Mouse (Mus musculus) spleen, adult 2 months (tissue): ENCODE results near the gene Mapt. TPM values are rescaled to one million over a fixed set of nuclear protein-coding genes. Genes with fewer than 3 reads are reported as not detected.
"Not testable (repeated sequence)": the region's sequence is repeated elsewhere in the genome, so short reads cannot be mapped to it uniquely, and the experiment has no call there.

Experiments
- DNase-seq, 2 experiments: peaks; one replicate each; pipeline versions ENCODE4 v3.0.0 to v3.0.0-alpha.2; 2012 to 2021; ENCODE audit warnings: low spot score in 2 of 2, low read depth in 1 of 2
- H3K27ac ChIP-seq: fragments of 200-500 bp; 2 replicates; pipeline ENCODE4 v1.5.1; 2012; ENCODE audit warnings: low read length, inconsistent platforms; ENCODE audit not compliant: insufficient read depth
- H3K27me3 ChIP-seq: fragments of 200-500 bp; 2 replicates; pipeline ENCODE4 v1.6.1; 2012; ENCODE audit warnings: mild to moderate bottlenecking, moderate library complexity, low read length, inconsistent platforms; ENCODE audit not compliant: control insufficient read depth, insufficient read depth
- H3K36me3 ChIP-seq: fragments of 200-500 bp; 2 replicates; pipeline ENCODE4 v1.6.1; 2012; ENCODE audit warnings: mild to moderate bottlenecking, low read length, inconsistent platforms; ENCODE audit not compliant: control insufficient read depth, insufficient read depth
- H3K4me1 ChIP-seq: fragments of 200-500 bp; 2 replicates; pipeline ENCODE4 v1.6.1; 2011; ENCODE audit warnings: inconsistent platforms; ENCODE audit not compliant: control insufficient read depth, insufficient read depth, insufficient read length
- H3K4me3 ChIP-seq: fragments of 200-500 bp; 2 replicates; pipeline ENCODE4 v1.5.1; 2011; ENCODE audit warnings: mild to moderate bottlenecking, inconsistent platforms; ENCODE audit not compliant: insufficient read depth, insufficient read length; ENCODE audit errors: extremely low read depth
- CTCF ChIP-seq: fragments of 200-500 bp; IDR thresholded peaks from 2 replicates; pipeline ENCODE4 v1.5.1; 2011; ENCODE audit warnings: mild to moderate bottlenecking, inconsistent platforms; ENCODE audit not compliant: insufficient read depth, insufficient read length, insufficient replicate concordance; ENCODE audit errors: extremely low read depth
- POLR2A ChIP-seq: fragments of 200-500 bp; IDR thresholded peaks from 2 replicates; pipeline ENCODE4 v1.6.1; 2011; ENCODE audit warnings: low read depth, low read length, inconsistent platforms
- WGBS: fragments of 180-500 bp; shearing (Covaris S2); methylation state at CpG from one replicate; pipeline ENCODE4 v1.1.7; 2018; 5-methylcytosine and 5-hydroxymethylcytosine counted together
- polyA plus RNA-seq: library from polyadenylated mRNA; depleted of rRNA; stranded (reverse); fragments of >200 nt; gene quantifications from 2 replicates; pipeline ENCODE4 v1.2.3, GENCODE M21; 2012

The Mapt gene
- polyA plus RNA-seq, 1 experiment = 0.57 TPM

DNA sequence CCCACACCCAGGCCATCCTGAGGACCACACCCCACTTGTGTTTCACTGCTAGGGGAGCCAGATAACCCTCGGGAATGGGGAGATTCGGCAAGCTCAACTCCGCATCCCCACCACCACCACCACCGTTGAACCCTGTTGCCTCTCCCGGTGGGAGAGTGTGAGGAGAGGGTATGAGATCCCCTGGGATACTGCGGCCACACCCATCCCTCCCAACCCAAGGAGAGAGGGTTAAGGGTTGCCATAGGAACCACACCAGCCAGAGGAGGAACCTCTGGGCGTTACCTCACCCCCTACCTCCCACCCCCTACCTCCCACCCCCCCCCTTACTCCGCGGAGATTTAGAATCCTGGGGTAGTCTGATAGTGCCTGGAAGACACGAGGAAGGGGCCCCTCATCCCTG lies 1.9 kb downstream of the Mapt start:
- Histone ChIP-seq H3K27ac (no peak overlapping the region), H3K4me1 (peaks cover 10% of the 10 kb centered on the region), H3K36me3 (no peaks in the 10 kb centered on the region), H3K27me3 (peaks cover 27% of the 10 kb centered on the region), H3K4me3 (no peak overlapping the region)
- WGBS = 6% methylated on average over 10 of the region's 10 CpGs
- no peak for TF ChIP-seq POLR2A
- TF ChIP-seq CTCF = no peak
- no peak for DNase-seq

DNA sequence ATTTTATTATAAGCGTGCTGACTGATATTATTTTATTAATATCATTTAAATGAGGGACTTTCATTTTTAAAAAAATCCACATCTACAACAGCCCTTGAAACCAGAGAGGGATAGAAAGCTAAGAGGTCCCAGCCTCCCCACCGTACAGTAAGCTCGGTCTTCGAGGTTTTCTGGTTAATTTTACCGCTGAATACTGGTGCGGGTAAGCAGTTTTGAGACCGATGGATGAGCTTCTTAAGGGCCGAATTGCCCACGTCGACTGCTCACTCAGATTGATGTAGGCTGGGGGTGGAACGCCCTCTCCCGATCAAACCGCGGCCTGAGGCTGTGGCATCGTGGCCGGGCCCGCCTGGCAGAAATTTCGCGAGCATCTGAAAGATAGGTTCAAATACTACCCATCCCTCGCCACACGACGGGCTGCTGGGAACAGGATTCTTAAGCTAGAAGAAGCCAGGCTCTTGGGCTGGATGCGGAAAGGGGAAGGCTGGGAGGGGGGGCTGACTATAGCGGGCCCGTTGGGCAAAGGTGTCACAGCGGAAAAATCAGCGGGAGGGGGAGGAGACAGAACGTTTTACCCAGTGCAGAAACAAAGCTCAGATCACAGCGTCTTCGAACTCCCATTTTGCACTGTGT lies 2.5 kb downstream of the Mapt start:
- WGBS = 7% methylated on average over 30 of the region's 30 CpGs
- no peak for DNase-seq
- Histone ChIP-seq H3K27ac (no peak overlapping the region), H3K36me3 (no peaks in the 10 kb centered on the region), H3K4me3 (no peak overlapping the region), H3K27me3 (peaks cover 27% of the 10 kb centered on the region), H3K4me1 (peaks cover 10% of the 10 kb centered on the region)
- no peak for TF ChIP-seq CTCF
- no peak for TF ChIP-seq POLR2A

DNA sequence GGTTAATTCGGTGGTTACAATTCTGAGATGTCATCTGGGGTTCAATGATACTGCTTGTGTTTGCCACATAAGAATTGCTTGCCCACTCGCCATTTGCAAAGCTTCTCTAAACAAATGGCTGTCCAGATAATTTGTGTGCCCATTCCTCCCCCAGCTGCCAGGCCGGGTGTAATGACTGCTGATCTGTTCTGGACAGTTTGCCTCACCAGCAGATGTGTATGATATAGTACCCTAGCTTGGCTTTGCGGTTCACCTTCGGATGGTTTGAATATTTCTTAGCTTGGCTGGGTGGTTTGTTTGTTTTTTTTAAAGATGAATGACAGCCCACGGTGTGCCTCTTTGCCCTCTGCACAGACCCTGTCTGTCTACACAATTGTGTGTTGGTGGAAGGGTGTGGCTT lies 3.5 kb downstream of the Mapt start:
- Histone ChIP-seq H3K36me3 (no peaks in the 10 kb centered on the region), H3K27ac (no peak overlapping the region), H3K4me1 (peaks cover 10% of the 10 kb centered on the region), H3K27me3 (peaks cover 27% of the 10 kb centered on the region), H3K4me3 (no peak overlapping the region)
- DNase-seq = no peak
- WGBS = 45% methylated on average over 6 of the region's 6 CpGs
- no peak for TF ChIP-seq CTCF
- TF ChIP-seq POLR2A = no peak

DNA sequence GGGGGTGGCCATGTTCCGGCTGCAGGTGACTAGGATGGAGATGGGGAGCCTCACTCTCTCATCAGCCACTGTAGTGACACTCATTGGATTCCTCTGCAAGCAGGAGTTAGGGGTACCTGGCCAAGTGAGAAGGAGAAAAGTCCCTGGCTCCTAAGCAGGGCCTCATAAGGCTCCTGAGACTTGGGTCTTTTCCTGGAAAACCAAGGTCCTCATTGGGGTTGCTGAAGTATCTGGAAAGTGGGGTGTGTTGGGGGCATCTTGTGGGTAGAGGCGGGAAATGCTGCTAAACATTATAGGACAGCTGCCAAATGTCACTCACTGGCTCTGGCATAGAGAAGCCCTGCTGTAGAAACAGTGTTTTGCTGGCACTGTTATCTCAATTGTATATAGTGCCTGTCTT lies 4.7 kb downstream of the Mapt start:
- H3K27me3 ChIP-seq = peaks cover 26% of the 10 kb centered on the region
- WGBS = 75% methylated on average over 2 of the region's 2 CpGs
- DNase-seq = no peak

GRCm38 (mm10) chr11:104237226-104237625 lies 6.0 kb downstream of the Mapt start:
- WGBS = 78% methylated on average over 7 of the region's 7 CpGs
- peaks cover 4% of the 10 kb centered on the region for H3K4me1 ChIP-seq

More for the DNA sequence above, 4.7 kb downstream of the Mapt start:
- no peak for TF ChIP-seq CTCF
- TF ChIP-seq POLR2A = no peak
- Histone ChIP-seq H3K4me3 (no peak overlapping the region), H3K27ac (no peak overlapping the region), H3K4me1 (peaks cover 10% of the 10 kb centered on the region), H3K36me3 (no peaks in the 10 kb centered on the region)

GRCm38 (mm10) chr11:104237958-104238747 lies 7.0 kb downstream of the Mapt start:
- Histone ChIP-seq H3K27me3 (peaks cover 8% of the 10 kb centered on the region), H3K4me3 (no peak overlapping the region), H3K4me1 (no peaks in the 10 kb centered on the region), H3K27ac (no peak overlapping the region), H3K36me3 (no peaks in the 10 kb centered on the region)
- no peak for TF ChIP-seq POLR2A
- no peak for TF ChIP-seq CTCF
- DNase-seq = no peak
- 68% methylated on average over 13 of the region's 13 CpGs for WGBS

More at GRCm38 (mm10) chr11:104237226-104237625, 6.0 kb downstream of the Mapt start:
- peaks cover 17% of the 10 kb centered on the region for H3K27me3 ChIP-seq
- no peak for TF ChIP-seq CTCF
- TF ChIP-seq POLR2A = no peak
- no peak for DNase-seq
- H3K36me3 ChIP-seq = no peaks in the 10 kb centered on the region
- no peak overlapping the region for H3K4me3 ChIP-seq
- no peak overlapping the region for H3K27ac ChIP-seq

DNA sequence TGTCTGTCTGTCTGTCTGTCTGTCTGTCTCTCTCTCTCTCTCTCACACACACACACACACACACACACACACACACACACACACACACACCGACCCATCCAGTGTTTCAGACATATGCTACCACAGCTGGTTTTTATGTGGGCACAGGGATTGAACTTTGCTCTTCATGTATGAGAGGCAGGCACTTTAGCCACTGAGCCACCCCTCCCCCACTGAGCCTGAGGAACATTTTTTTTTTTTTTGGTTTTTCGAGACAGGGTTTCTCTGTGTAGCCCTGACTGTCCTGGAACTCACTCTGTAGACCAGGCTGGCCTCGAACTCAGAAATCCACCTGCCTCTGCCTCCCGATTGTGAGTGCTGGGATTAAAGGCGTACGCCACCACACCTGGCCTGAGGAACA lies 14.3 kb downstream of the Mapt start:
- not testable (repeated sequence) for H3K27ac ChIP-seq, DNase-seq, H3K4me3 ChIP-seq, H3K4me1 ChIP-seq, H3K27me3 ChIP-seq, H3K36me3 ChIP-seq
- 78% methylated on average over 6 of the region's 6 CpGs for WGBS
